ENCODE assay signal across 8 mouse cellular contexts in genomic region chr2:151994350-151995122, GRCm38 (mm10). TPM values are rescaled to one million over a fixed set of nuclear protein-coding genes. Genes with fewer than 3 reads are reported as not detected.
DNase-seq lines count a peak whose midpoint lies in the region; ATAC-seq lines count a peak whose summit lies in the region.

No protein-coding gene starts in this region.

- peaks cover 83% of the 10 kb centered on the region for H3K27me3 ChIP-seq in limb, embryonic 12.5 days
- H3K27me3 ChIP-seq in midbrain, embryonic 13.5 days = peaks cover 57% of the 10 kb centered on the region

- WGBS in limb, embryonic 12.5 days = 7% methylated on average over 22 of the region's 22 CpGs
- WGBS in midbrain, embryonic 13.5 days = 6% methylated on average over 22 of the region's 22 CpGs

- DNase-seq in heart, adult 11 months = peak; percentile 97
- no peak for DNase-seq in heart, postnatal 25 days (ENCODE audit: low spot score)
- DNase-seq in embryo, embryonic 11.5 days (ENCODE audit: low read depth, low spot score) = peak; percentile 65
- DNase-seq in kidney, adult 11 months = peak; percentile 69
- DNase-seq in spleen, adult 12 weeks (ENCODE audit: low spot score) = peak; percentile 52

- H3K4me3 ChIP-seq in limb, embryonic 12.5 days (replicated peaks) = peak overlapping the region; percentile 20
- H3K4me3 ChIP-seq in midbrain, embryonic 13.5 days (replicated peaks) = peak overlapping the region; percentile 16; the same call in 1 of the 2 replicates

- no peak overlapping the region for H3K27ac ChIP-seq in limb, embryonic 12.5 days
- H3K27ac ChIP-seq in midbrain, embryonic 13.5 days = no peak overlapping the region

- peak overlapping the region; percentile 46 for H3K4me2 ChIP-seq in limb, embryonic 12.5 days
- peak overlapping the region; percentile 50 for H3K4me2 ChIP-seq in midbrain, embryonic 13.5 days (replicated peaks)

- no peaks in the 10 kb centered on the region for H3K9me3 ChIP-seq in limb, embryonic 12.5 days
- H3K9me3 ChIP-seq in midbrain, embryonic 13.5 days = no peaks in the 10 kb centered on the region

- no peak overlapping the region for H3K9ac ChIP-seq in limb, embryonic 12.5 days (replicated peaks)
- H3K9ac ChIP-seq in midbrain, embryonic 13.5 days (replicated peaks) = no peak overlapping the region

- intact Hi-C loops in heart, postnatal 25 days (cut with DNase I) = loop anchor here (1.0 to 2.0 kb wide), 3 partner anchors 53 to 118 kb away; no protein-coding TSS in a partner anchor

- no peaks in the 10 kb centered on the region for H3K36me3 ChIP-seq in limb, embryonic 12.5 days
- no peaks in the 10 kb centered on the region for H3K36me3 ChIP-seq in midbrain, embryonic 13.5 days

- peaks cover 13% of the 10 kb centered on the region for H3K4me1 ChIP-seq in limb, embryonic 12.5 days (replicated peaks)
- peaks cover 25% of the 10 kb centered on the region for H3K4me1 ChIP-seq in midbrain, embryonic 13.5 days (replicated peaks)

- peak; percentile 79 for ATAC-seq in granulocyte monocyte progenitor cell, adult 5-6 weeks (replicated peaks; ENCODE audit: poor library complexity, severe bottlenecking)
- no peak for ATAC-seq in limb, embryonic 12.5 days (ENCODE audit: insufficient number of reproducible peaks, insufficient read depth, low FRiP score, low TSS enrichment, low read depth)
- ATAC-seq in midbrain, embryonic 13.5 days = peak; percentile 25; the same call in 1 of the 2 replicates

RNA-seq across cellular contexts. Expression of gene Slc52a3, which starts 1.8 kb away (rescaled TPM):
- 1 to 10 TPM; 1.8 to 1.9 TPM for total RNA-seq in heart, postnatal 25 days (2021)
- not detected in 2 replicates for total RNA-seq in granulocyte monocyte progenitor cell, adult 5-6 weeks (2014; fragmentation: Nextera tagmentation)
- not detected in 2 replicates for total RNA-seq in granulocyte monocyte progenitor cell, adult 5-6 weeks (2017)
- polyA plus RNA-seq in limb, embryonic 12.5 days (2016; fragmentation: Nextera tagmentation; extraction: Ambion mirVana) = 0.97 and 1.2 TPM in 2 replicates
- 0.55 and 0.99 TPM in 2 replicates for polyA plus RNA-seq in midbrain, embryonic 13.5 days (2015; fragmentation: Nextera tagmentation; extraction: Ambion mirVana)

RNA-seq across cellular contexts. Expression of gene Fam110a, which starts 14.5 kb away (rescaled TPM):
- 1 to 10 TPM; 4.5 to 4.7 TPM for total RNA-seq in heart, postnatal 25 days (2021)
- total RNA-seq in granulocyte monocyte progenitor cell, adult 5-6 weeks (2014; fragmentation: Nextera tagmentation) = 14.9 and 17.6 TPM in 2 replicates
- 3.8 and 8.8 TPM in 2 replicates for total RNA-seq in granulocyte monocyte progenitor cell, adult 5-6 weeks (2017)
- 29.3 and 31.7 TPM in 2 replicates for polyA plus RNA-seq in limb, embryonic 12.5 days (2016; fragmentation: Nextera tagmentation; extraction: Ambion mirVana)
- 97.0 and 97.3 TPM in 2 replicates for polyA plus RNA-seq in midbrain, embryonic 13.5 days (2015; fragmentation: Nextera tagmentation; extraction: Ambion mirVana)
